Mouse (Mus musculus) cerebellum, adult 9-11 months (tissue): Measurements from ENCODE around the gene Ntrk1.
A peak's percentile ranks its signal among the peaks of the same experiment; 100 is the strongest.
"Not testable (repeated sequence)": the region's sequence is repeated elsewhere in the genome, so short reads cannot be mapped to it uniquely, and the experiment has no call there.

Source experiments
- DNase-seq: peaks from one replicate; pipeline ENCODE4 v3.0.0; 2022

Gene Ntrk1

DNA sequence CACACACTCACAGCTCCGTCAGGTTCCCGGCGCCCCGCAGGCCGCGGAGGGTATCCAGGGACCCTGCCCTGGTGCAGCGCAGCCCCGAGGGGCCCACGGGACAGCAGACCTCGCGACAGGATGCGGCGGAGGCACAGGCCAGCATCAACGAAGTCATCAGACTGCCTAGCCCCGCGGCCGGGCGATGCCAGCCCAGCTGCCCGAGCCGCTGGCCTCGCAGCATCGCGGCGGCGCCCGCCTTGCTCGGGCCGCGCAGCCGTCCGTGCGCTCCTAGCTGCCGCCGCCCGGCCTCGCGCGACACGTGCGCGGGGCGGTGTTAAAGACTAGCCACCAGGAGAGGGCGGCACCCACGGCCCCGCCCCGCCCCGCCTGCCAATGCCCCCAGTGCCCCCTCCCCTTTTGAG lies at the start of gene Ntrk1:
Ntrk1 (minus strand) TSS at position 241 of the 404 bp plus-strand sequence.
- no peak for DNase-seq

GRCm38 (mm10) chr3:87840858-87841257 lies 45.9 kb upstream of the Ntrk1 start:
- no peak for DNase-seq

DNA sequence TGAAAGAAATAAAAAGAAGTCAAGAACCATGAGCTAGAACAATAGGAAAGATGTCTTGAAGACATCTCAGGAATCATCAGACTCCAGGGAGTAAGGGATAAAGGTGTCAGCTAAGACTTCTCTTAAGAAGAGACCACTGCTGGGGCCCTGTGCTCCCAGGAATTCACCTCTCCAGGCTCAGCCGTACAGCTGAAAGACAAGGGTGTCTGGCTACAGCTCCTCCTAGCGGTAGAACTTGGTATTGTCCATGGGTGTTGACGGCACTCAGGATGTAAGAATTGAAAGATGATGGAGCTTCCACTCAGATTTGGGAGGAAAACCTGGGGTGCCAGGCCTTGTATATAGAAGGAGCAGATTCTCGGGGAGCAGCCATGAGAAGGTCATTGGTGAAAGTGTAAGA lies 43.7 kb upstream of the Ntrk1 start:
- peak; percentile 30 for DNase-seq

- DNase-seq: no peak
Measured at GRCm38 (mm10) chr3:87833482-87833881, 38.5 kb upstream of the Ntrk1 start.

DNA sequence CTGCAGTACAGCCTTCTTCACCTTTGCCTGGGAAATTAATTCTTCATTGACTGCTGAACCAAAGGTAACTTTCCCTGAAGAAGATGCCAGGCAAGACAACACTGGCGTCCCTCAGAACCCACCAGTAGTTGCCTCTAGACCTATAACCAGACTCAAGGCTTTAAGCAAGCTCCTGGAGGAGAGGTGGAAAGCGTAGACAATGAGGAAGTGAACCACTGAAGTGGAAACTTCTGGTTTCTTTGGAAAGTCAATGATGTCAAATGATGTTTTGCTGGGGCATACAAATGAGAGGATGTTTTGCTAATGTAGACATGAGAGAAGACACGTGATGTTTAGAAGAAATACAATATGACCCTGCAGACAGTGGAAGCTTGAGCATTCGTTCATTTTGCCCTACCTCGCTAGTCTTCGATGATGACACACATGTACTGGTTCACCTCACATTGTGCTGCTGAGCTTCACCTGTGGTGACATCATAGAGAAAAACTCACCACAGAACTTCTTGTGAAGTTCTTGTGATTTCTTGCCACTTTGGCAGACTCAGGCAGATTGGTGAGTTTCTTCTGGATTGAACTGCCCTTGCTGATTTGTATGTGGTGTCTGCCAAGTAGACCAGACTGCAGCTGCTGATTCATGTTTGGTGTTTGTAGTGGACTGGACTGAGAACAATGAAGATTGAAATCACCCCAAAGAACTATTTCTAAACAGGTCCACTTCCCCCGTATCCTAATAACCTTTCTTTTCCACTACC lies 37.3 kb upstream of the Ntrk1 start:
- DNase-seq: no peak

GRCm38 (mm10) chr3:87829025-87829424 lies 34.1 kb upstream of the Ntrk1 start:
- no peak for DNase-seq

DNA sequence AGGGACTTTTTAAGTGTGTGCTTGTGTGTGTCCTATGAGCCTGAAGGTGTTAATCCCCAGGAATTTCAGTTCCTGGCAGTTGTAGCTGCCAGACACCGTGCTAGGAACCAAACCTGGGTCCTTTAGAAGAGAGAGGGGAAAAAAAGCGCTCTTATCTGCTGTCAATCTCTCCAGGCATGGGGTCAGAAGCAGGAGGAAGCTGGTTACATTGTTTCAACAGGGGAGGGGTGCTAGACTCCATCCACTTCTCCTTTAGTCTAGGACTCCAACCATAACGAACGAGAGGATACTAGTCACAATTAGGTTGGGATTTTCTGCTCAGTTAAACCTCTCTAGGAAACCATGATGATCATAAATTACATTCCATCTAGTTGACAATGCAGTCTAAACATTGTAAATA lies 33.5 kb upstream of the Ntrk1 start:
- no peak for DNase-seq

DNA sequence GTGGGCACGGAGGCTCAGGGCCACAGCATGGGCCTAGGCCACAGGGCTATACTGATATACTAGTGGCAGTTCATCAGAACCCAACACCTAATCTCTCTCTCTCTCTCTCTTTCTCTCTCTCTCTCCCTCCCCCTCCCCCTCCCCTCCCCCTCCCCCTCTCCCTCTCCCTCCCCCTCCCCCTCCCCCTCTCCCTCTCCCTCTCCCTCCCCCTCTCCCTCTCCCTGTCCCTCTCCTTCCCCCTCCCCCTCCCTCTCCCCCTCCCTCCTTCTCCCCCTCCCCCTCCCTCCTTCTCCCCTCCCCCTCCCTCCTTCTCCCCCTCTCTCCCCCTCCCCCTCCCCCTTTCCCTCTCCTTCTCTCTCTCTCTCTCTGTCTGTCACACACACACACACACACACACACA lies 29.2 kb upstream of the Ntrk1 start, which contains the start of gene Pear1:
Pear1 (minus strand) TSS at position 101 of the 400 bp plus-strand sequence.
- DNase-seq: not testable (repeated sequence)

- no peak for DNase-seq
Measured at GRCm38 (mm10) chr3:87818226-87818625, 23.3 kb upstream of the Ntrk1 start.

GRCm38 (mm10) chr3:87816646-87817093 lies 21.7 kb upstream of the Ntrk1 start:
- DNase-seq: peak; percentile 56

DNA sequence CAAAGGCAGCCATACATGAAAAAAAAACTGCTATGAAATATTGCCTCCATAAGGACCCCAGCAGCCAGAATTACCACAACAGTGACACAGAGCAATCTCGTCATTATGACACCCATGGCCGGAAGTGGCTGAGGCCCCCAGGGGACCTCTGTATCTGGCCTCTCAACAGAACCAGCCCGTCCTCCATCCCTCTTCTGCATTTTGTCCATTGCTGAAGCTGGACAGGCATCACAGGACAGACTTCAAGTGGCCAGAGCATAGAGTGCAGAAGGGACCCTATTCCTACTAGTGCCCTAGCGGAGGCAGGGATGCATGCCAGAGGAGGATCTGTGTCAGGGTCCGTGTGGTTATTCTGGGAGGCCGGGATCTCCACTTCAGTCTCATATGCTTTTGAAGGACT lies 21.2 kb upstream of the Ntrk1 start:
- DNase-seq: no peak

- DNase-seq: no peak
Measured at GRCm38 (mm10) chr3:87812873-87813272, 17.9 kb upstream of the Ntrk1 start.

DNA sequence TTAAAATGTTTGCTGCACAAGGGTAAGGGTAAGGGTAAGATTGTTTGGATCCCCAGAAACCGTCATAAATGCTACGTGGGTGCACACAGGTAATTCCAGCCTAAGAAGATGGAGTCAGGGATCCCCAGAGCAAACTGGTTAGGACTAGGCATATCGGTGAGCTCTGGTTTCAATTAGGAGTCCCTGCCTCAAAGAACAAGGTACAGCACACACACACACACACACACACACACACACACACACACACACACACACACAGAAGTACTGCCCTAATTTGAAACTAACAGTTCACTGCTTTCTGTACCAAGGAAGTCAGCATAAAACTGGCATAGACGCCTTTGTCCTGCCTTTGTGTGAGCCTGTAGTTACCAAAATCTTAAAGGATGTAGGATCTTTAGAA lies 17.5 kb upstream of the Ntrk1 start:
- no peak for DNase-seq

DNA sequence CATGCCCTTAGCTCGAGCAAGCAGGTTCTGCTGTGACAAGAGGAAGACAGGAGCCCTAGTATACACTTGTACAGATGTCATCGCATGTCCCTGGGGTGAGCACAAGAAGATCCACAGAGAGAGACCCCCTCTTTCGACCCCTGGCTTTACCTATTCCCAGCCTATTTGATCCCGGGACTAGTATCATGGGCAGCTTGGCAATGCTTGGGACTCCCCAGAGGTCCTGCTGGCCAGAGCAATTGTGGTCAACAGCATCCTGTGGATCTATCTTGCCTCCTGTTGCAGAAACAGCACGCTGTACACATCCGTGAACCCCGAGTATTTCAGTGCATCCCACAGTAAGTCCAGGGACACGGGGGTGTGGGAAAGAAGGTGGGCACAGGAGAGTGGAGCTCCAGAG lies 16.3 kb upstream of the Ntrk1 start:
- DNase-seq: no peak

- no peak for DNase-seq
Measured at GRCm38 (mm10) chr3:87809322-87809962, 14.5 kb upstream of the Ntrk1 start.

- DNase-seq: no peak
Measured at GRCm38 (mm10) chr3:87804038-87804677, 9.2 kb upstream of the Ntrk1 start.

DNA sequence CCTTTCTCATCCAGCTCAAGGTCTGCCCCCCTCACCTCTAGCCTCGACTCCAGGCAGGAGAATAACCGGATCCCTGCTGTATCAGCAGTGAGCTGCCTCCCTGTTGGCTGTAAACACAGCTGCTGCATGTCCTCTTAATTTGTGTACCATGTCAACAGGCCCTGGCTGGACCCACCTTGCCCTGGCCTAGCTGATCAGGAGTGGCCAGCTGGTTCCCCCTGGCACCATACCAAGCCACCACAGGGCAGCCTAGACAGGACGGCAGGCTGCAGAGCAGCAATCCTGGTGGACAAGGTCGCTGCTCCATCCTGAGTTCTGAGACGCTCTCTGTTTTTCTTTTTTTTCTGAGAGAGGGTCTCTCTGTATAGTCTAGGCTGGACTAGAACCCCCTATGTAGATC lies 6.7 kb upstream of the Ntrk1 start:
- DNase-seq: peak; percentile 33

GRCm38 (mm10) chr3:87796736-87797334 lies 1.9 kb upstream of the Ntrk1 start, which contains the start of gene Insrr:
Gene Insrr, plus strand, starts transcription at chr3:87796951.
- no peak for DNase-seq

DNA sequence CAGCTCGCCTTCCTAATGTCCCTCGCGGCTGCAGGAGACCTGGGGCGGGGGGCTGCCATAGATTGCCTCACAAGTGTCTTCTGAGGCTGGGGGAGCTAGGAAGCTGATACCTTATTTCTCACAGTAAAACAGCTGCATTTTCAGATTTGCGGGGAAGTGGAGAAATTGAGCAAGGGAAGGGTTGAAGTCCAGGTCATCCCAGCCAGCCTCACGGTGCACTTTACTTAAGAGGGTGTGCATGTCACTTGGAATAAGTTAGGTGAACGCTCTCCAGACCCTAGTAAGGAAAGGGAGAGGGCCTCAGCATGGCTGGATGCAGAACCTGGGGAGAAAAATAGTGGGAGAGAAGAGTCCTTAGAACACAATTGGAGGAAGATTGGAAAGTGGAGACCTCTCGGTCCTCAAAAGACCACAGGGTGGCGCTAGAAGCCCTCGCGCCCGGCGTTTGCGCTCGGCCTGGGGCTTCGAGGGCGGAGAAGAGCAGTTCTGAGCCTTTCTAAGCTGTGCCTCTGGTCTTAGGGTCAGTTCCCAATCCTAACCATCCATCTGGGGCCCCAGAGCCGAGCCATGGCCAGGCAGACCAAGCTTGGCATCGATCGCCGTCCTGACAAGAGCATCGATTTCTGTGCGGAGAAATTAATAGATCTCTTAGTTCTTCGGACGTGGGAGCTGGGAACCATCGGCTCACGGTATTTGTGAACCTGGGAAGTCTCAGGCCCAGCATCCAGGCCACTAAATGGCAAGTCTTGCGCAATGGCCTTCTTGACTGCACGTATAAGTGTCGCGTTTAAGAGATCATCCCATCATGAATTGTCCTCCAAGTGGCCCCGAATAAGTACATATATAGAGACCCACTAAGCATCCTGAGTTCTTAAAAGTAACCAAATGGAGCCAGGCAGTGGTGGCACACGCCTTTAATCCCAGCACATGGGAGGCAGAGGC lies 645 bp upstream of the Ntrk1 start:
- peak; percentile 30 for DNase-seq

- no peak for DNase-seq
Measured at GRCm38 (mm10) chr3:87789768-87790167, 5.2 kb downstream of the Ntrk1 start.

DNA sequence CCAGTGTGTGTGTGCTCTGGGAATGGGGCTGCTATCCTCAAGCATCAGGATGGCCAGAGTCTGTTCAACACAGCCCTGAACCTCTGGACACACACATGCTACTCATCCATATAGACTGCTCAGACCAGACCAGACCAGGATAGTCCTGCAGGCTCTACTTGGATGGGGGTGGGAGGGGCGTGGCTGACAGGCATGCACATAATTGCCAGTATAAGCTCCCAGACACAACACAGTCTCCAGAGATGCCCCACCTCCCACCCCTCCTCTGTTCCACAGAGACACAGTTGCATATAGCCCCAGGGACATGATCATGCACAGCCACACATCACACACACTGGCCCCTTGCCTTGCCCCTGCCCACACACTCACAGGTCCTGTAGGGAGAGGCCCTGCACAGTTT lies 5.7 kb downstream of the Ntrk1 start:
- DNase-seq: no peak

- no peak for DNase-seq
Measured at GRCm38 (mm10) chr3:87785626-87786214, 9.2 kb downstream of the Ntrk1 start.
